Mouse (Mus musculus) limb, embryonic 10.5 days (tissue): ENCODE measurements around the gene Hba-a2. TPM values are rescaled to one million over a fixed set of nuclear protein-coding genes. Genes with fewer than 3 reads are reported as not detected.
A peak's percentile ranks its signal among the peaks of the same experiment; 100 is the strongest.

ENCODE experiments used
- DNase-seq: peaks from one replicate; pipeline ENCODE4 v3.0.0-alpha.2; 2017; ENCODE audit warnings: low spot score
- H3K27ac ChIP-seq: fragments of 300-500 bp; sonication (generic); 2 replicates; pipeline ENCODE4 v1.5.1; 2016; ENCODE audit warnings: mild to moderate bottlenecking
- H3K27me3 ChIP-seq: fragments of 300-500 bp; sonication (generic); 2 replicates; pipeline ENCODE4 v1.6.1; 2016; ENCODE audit warnings: low read depth, mild to moderate bottlenecking; ENCODE audit not compliant: poor library complexity, severe bottlenecking
- H3K36me3 ChIP-seq: fragments of 300-500 bp; sonication (generic); 2 replicates; pipeline ENCODE4 v1.6.1; 2016; ENCODE audit warnings: mild to moderate bottlenecking, moderate library complexity
- H3K4me1 ChIP-seq: fragments of 300-500 bp; sonication (generic); 2 replicates; pipeline ENCODE4 v1.6.1; 2016
- H3K4me3 ChIP-seq: fragments of 300-500 bp; sonication (generic); 2 replicates; pipeline ENCODE4 v1.5.1; 2016; ENCODE audit warnings: mild to moderate bottlenecking, moderate library complexity
- H3K9me3 ChIP-seq: fragments of 300-500 bp; sonication (generic); replicated peaks from 2 replicates; pipeline ENCODE4 v1.6.1; 2016; ENCODE audit warnings: mild to moderate bottlenecking
- WGBS: fragments of 180-500 bp; shearing (Covaris S2); methylation state at CpG from one replicate; pipeline ENCODE4 v1.1.7; 2016; 5-methylcytosine and 5-hydroxymethylcytosine counted together
- polyA plus RNA-seq: library from polyadenylated mRNA; unstranded; fragments of >200 nt; fragmentation: Nextera tagmentation; extraction: Ambion mirVana; gene quantifications from 2 replicates; pipeline ENCODE4 v1.2.1, GENCODE M21; 2016

Gene Hba-a2
- polyA plus RNA-seq, 1 experiment from 2014 or later: 3,476 TPM

DNA sequence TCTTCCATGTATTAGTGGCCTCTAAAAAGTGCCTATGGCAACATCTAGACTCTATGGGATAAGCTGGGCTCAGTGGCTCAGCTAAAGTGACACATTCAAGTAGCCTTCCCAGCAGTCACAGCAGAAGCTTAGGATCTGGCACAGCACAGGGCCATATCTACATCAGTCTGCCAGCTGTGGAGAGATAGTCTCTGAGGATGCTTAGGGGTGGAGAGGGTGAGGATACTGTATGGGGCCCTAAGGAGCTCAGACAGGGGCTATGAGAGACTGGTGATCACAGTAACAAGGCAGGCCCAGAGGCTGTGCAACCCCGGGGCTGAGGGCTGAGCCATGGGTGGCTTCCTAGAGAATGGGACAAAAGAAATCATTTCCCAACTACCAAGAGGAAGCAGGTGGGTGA lies 10.7 kb downstream of the Hba-a2 start:
- Histone ChIP-seq H3K27me3 (0 out of 2 replicates have a peak, but pooled peaks cover 4% of the 10 kb centered on the region), H3K27ac (no peak overlapping the region), H3K4me3 (no peak overlapping the region), H3K36me3 (no peaks in the 10 kb centered on the region), H3K4me1 (0 out of 2 replicates have a peak, but pooled peaks cover 2% of the 10 kb centered on the region), H3K9me3 (no peaks in the 10 kb centered on the region)
- DNase-seq: no peak
- WGBS: 90% methylated on average over 1 of the region's 1 CpGs

DNA sequence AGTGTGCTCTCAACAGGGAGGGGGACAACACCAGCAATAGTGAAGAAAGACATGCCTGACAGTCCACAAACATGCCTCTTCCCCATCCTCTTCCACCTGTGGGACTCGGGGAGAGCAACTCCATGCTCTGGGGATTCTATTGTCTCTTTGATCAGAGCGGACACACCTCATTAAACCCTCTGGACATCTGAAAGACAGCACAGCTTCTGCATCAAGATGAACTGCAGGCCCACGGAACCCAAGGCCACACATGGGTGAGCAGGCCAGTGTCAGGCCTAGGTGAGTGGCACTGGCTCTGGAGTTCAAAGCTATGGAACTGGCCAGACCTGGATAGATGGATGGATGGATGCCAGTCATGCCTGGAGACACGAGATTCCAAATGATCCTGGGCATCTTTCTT lies 13.2 kb downstream of the Hba-a2 start:
- H3K4me1 ChIP-seq: 0 out of 2 replicates have a peak, but pooled peaks cover 2% of the 10 kb centered on the region
- H3K4me3 ChIP-seq: no peak overlapping the region
- no peak overlapping the region for H3K27ac ChIP-seq
- WGBS: 59% methylated on average over 4 of the region's 4 CpGs
- no peaks in the 10 kb centered on the region for H3K9me3 ChIP-seq
- no peaks in the 10 kb centered on the region for H3K27me3 ChIP-seq
- DNase-seq: no peak
- no peaks in the 10 kb centered on the region for H3K36me3 ChIP-seq

DNA sequence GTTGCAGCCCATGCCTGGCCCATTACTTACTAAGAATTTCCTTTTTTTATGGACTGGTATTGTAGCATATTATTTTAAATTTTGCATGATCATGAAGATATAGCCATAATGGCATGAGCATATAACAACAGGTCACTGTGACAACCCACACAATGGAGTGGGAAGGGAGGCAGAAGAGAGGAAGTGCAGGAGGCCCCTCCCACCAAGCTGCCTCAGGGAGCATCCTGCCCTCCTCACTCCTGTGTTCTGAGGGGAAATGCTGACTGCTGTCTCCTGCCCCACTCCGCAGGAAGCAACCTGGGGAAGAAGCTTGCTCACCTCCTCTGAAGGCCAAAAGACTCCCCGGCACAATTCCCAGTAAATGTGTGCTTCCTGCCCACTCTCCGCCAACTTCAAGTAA lies 13.6 kb downstream of the Hba-a2 start:
- 0 out of 2 replicates have a peak, but pooled peaks cover 2% of the 10 kb centered on the region for H3K4me1 ChIP-seq
- H3K27me3 ChIP-seq: no peaks in the 10 kb centered on the region
- 76% methylated on average over 3 of the region's 3 CpGs for WGBS
- H3K36me3 ChIP-seq: no peaks in the 10 kb centered on the region
- DNase-seq: no peak
- H3K27ac ChIP-seq: no peak overlapping the region
- no peak overlapping the region for H3K4me3 ChIP-seq
- no peaks in the 10 kb centered on the region for H3K9me3 ChIP-seq

DNA sequence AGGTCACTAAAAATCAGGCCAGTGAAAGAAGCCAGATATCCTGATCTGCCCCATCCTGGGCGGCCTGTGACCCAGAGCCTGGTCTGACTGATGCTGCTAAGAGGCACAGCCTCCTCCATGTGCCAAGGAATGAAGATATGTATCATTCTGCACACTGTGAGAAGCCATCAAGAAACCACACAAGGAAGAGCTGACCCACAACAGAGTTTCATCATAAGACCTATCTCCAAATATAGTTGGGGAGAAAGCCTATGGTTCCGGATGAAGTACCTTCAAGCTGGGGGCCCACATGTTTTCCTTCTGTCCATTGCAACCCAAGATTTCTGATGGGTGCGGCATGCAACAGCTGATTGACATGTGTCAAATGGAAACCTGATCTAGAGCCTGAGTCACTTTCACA lies 19.7 kb downstream of the Hba-a2 start:
- Histone ChIP-seq H3K4me1 (0 out of 2 replicates have a peak, but pooled peaks cover 4% of the 10 kb centered on the region), H3K9me3 (no peaks in the 10 kb centered on the region), H3K27me3 (no peaks in the 10 kb centered on the region), H3K36me3 (no peaks in the 10 kb centered on the region), H3K4me3 (no peak overlapping the region), H3K27ac (no peak overlapping the region)
- no peak for DNase-seq
- WGBS: 85% methylated on average over 3 of the region's 3 CpGs

DNA sequence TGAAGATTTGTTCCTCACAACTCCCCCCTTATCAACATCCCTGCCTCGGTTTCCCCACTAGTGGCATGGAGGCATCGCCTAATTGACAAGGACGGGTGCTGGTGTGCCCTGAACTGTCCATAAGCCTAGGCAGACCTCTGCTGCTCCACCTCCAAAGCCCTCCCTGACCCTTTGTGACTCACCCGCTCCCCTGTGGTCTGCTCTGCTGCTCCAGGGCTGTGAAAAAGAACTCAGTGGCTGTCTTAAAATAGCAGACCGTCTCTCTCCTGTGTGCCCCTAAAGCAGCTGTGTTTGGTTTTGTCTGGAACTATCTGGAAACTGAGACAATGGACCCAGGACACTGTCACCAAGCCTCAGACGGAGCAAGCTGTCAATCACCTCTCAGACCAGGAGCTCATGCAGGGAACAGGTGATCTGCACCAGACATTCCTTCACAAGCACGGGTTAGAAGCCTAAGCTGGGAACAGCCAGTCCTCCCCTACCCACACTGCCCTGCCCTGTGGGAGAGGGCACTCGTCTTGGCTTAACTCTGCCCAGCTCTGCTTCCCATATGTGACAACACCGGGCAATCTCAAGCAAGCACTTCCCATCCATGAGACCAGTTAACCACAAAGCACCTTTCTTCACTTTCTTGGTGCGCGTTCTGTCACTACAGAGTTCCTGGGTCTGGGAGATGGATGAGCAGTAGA lies 24.4 kb downstream of the Hba-a2 start:
- WGBS: 77% methylated on average over 11 of the region's 11 CpGs
- H3K27me3 ChIP-seq: no peaks in the 10 kb centered on the region
- no peak for DNase-seq
- H3K27ac ChIP-seq: no peak overlapping the region; the same call in 1 of the 2 replicates
- no peaks in the 10 kb centered on the region for H3K9me3 ChIP-seq
- H3K36me3 ChIP-seq: no peaks in the 10 kb centered on the region
- no peak overlapping the region for H3K4me3 ChIP-seq
- 0 out of 2 replicates have a peak, but pooled peaks cover 7% of the 10 kb centered on the region for H3K4me1 ChIP-seq

DNA sequence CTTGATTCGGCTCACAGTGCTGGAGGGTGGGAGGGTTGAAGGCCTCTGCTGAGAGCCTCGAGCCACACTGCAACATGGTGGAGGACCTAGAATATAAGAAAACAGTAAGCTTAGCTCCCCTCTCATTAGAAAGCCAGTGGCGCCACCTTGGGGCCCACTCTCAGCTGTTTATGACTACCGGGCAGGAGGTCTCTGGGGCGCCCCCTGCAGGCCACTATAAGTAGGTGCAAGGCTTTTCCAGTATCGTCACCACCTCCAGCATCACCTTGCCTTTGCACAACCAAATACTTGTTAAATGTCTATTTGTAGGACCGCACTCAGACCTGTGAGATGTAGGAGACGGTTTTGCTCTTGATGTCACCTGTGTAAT lies 24.9 kb downstream of the Hba-a2 start:
- Histone ChIP-seq H3K27me3 (no peaks in the 10 kb centered on the region), H3K36me3 (no peaks in the 10 kb centered on the region), H3K9me3 (no peaks in the 10 kb centered on the region), H3K4me3 (no peak overlapping the region), H3K4me1 (0 out of 2 replicates have a peak, but pooled peaks cover 7% of the 10 kb centered on the region), H3K27ac (no peak overlapping the region)
- DNase-seq: peak; percentile 57
- WGBS: 44% methylated on average over 8 of the region's 8 CpGs

DNA sequence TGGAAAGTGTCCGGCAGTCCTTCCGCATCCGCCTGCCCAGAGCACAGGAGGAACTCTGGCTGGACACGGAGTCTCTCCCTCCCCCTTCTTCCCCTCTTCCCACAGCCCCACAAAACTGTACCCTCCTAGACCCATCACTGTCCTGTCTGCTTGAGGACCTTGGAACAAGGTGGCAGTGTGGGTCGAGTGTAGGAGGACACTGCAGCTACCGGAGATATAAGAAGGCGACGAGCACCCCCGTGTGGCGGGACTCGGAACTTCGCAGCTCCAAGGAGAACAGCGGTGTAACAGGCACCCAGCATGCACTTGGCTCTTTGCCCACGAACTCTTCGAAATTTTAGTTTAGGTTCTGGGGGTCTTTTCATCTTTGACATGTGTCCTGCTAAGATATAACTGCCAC lies 28.3 kb downstream of the Hba-a2 start:
- no peaks in the 10 kb centered on the region for H3K27me3 ChIP-seq
- 12% methylated on average over 15 of the region's 15 CpGs for WGBS
- H3K9me3 ChIP-seq: no peaks in the 10 kb centered on the region
- no peaks in the 10 kb centered on the region for H3K36me3 ChIP-seq
- peak; percentile 95 for DNase-seq
- 0 out of 2 replicates have a peak, but pooled peaks cover 7% of the 10 kb centered on the region for H3K4me1 ChIP-seq
- H3K27ac ChIP-seq: no peak overlapping the region
- peak overlapping the region; percentile 31; the same call in 1 of the 2 replicates for H3K4me3 ChIP-seq

DNA sequence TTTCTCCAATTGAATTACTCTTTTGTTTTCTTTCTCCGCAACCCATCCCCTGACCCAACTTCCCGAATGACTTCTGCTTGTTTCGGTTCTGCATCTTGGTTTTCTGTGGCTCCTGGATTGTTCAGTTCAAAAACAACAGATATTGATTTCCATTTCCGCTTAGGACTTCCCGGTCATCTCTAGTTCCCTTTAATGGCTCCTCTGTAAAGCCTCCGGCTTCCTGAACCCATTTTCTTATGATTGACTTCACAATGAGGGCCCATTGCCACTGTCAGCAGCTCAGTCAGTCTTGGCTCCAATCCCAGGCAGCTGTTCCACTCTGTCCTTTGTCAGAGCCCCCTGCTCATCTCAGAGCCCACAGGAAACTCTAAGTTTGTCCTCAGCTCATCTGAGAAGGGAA lies 34.8 kb downstream of the Hba-a2 start:
- 78% methylated on average over 6 of the region's 6 CpGs for WGBS
- Histone ChIP-seq H3K27me3 (no peaks in the 10 kb centered on the region), H3K4me3 (no peak overlapping the region), H3K9me3 (no peaks in the 10 kb centered on the region), H3K36me3 (no peaks in the 10 kb centered on the region), H3K27ac (no peak overlapping the region), H3K4me1 (no peaks in the 10 kb centered on the region)
- DNase-seq: no peak

DNA sequence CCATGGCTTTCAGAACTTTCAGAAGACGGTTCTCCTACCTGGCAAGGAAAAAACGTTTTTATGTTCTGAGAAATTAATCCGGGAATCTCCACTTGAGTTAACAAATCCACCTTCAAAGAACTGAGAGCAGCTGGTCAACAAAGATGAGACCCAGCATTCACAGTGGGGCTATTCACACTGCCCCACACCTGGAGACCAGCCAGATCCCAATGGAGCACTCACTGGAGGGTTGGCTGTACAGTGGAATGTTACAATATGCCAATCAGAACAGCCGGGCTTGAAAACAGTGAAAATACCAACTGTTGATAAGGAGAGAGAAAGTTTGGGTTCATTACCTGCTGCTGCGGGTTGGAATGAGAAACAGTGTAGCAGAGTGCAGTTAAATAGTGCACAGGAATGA lies 35.6 kb downstream of the Hba-a2 start:
- DNase-seq: no peak
- Histone ChIP-seq H3K4me3 (no peak overlapping the region), H3K36me3 (no peaks in the 10 kb centered on the region), H3K27me3 (no peaks in the 10 kb centered on the region), H3K27ac (no peak overlapping the region), H3K9me3 (no peaks in the 10 kb centered on the region), H3K4me1 (no peaks in the 10 kb centered on the region)
- WGBS: 74% methylated on average over 5 of the region's 5 CpGs

DNA sequence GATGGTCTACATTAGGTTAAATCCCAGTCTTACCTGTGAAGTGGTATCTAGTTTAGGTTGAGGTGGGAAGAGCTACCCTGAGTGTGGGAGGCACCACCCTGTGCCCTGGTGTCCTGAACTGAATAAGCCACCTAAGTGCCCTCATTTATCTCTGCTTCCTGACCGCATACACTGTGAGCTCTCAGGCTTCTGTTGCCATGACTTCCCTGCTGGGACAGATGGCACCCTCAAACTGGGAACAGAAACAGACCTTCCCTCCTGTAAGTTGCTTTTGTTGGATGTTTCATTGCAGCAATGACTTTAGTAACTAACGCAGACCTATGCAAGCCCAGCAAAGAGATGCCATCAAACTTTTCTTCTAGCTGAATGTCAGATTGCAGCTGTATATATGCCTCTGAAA lies 36.9 kb downstream of the Hba-a2 start:
- H3K36me3 ChIP-seq: no peaks in the 10 kb centered on the region
- no peaks in the 10 kb centered on the region for H3K4me1 ChIP-seq
- no peaks in the 10 kb centered on the region for H3K27me3 ChIP-seq
- WGBS: 79% methylated on average over 2 of the region's 2 CpGs
- H3K27ac ChIP-seq: no peak overlapping the region
- H3K4me3 ChIP-seq: no peak overlapping the region
- no peaks in the 10 kb centered on the region for H3K9me3 ChIP-seq
- no peak for DNase-seq

DNA sequence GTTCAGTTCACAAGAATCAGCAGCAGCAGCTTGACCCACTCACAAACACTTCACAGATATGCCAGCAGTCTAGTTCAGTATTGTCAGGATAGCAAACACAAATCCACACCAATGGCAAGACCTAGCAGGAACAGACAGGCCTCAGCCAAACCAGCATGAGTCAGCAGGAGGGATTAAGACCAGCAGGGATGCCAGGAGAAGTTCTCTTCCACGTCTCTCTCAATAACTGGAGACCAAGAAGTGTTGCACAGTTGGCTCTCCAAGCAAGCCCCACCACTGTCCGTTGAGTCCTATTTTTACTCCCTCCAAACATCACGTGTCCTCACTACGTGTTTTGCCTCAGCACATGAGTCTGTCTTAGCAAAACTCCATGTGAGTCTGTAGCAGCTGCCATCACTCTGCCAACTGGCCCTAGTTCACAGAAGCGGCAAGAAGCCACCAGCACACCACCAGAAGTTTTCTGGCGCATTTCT lies 40.2 kb downstream of the Hba-a2 start:
- Histone ChIP-seq H3K9me3 (no peaks in the 10 kb centered on the region), H3K27ac (no peak overlapping the region), H3K27me3 (no peaks in the 10 kb centered on the region), H3K4me1 (peaks cover 4% of the 10 kb centered on the region), H3K4me3 (no peak overlapping the region), H3K36me3 (no peaks in the 10 kb centered on the region)
- no peak for DNase-seq
- WGBS: 91% methylated on average over 6 of the region's 6 CpGs

DNA sequence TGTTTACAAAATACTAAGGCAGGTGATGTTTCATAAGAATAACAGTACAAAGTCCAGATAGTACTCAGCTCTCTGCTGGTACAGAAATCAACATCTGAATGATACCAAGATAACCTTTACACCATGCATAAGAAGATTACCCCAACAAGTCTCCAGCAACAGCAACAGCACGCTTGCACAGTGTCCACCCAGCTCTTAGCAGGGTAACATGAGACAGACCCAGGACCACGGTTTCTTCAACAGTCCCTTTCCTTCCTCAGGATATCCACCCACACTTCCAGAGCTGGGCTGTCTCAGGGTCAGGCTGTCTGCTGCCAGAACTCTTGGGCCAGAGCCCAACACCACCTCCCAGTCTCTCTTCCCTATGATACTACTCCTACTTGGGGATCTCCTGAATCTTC lies 42.8 kb downstream of the Hba-a2 start:
- Histone ChIP-seq H3K4me1 (peaks cover 4% of the 10 kb centered on the region), H3K4me3 (no peak overlapping the region), H3K36me3 (no peaks in the 10 kb centered on the region), H3K27me3 (no peaks in the 10 kb centered on the region), H3K27ac (no peak overlapping the region), H3K9me3 (no peaks in the 10 kb centered on the region)
- DNase-seq: no peak
- 79% methylated on average over 2 of the region's 2 CpGs for WGBS

DNA sequence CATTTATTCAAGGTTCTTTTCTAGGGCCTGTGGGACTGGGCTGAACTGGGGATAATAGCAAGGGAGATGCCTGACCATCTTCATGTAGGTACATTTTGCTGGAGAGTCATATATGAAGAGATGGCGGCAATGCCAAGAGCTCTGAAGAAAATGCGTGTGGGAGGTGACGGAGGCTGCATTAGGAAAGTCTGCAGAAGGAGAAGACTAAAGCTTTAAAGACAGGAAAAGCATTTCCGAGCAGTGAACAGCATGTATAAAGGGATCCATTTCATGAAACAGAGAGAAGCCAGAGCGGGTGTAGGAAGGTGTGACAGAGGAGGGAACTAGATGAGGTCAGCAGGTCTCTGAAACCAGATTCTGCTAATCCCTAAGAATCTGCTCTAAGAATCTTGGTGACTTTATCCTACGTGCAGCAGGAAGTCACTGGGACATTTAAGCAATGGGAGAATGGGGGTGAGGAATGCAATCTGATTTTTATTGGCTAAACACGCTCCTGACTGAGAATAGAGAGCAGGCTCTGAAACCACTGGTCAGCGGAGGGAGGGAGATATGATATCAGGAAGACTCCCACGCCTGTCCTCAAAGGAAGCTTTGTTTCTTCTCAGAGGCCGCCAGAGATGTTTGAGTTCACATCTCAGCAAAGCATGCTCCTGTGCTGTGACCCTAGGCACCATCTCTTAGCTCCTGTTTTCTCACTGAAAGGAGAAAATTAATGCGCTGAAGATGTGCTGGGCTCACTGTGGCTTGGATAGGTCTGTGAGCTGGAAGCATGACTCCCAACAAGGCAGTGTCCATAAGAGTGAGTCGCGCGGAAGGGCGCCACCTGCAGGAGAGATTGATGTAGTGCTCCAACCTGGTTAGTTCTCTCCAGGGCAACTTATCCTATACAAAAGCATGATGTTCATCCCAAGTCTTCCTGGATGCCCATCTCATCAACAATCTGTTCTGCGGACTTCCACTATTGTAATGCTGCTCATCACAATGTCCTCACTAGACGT lies 44.5 kb downstream of the Hba-a2 start:
- peak; percentile 83 for DNase-seq
- Histone ChIP-seq H3K27ac (no peak overlapping the region), H3K36me3 (no peaks in the 10 kb centered on the region), H3K4me1 (peaks cover 4% of the 10 kb centered on the region), H3K27me3 (no peaks in the 10 kb centered on the region), H3K4me3 (no peak overlapping the region), H3K9me3 (no peaks in the 10 kb centered on the region)
- 47% methylated on average over 17 of the region's 17 CpGs for WGBS
